Comparison of ENCODE assay signal across 8 mouse cellular contexts in the genomic region with DNA sequence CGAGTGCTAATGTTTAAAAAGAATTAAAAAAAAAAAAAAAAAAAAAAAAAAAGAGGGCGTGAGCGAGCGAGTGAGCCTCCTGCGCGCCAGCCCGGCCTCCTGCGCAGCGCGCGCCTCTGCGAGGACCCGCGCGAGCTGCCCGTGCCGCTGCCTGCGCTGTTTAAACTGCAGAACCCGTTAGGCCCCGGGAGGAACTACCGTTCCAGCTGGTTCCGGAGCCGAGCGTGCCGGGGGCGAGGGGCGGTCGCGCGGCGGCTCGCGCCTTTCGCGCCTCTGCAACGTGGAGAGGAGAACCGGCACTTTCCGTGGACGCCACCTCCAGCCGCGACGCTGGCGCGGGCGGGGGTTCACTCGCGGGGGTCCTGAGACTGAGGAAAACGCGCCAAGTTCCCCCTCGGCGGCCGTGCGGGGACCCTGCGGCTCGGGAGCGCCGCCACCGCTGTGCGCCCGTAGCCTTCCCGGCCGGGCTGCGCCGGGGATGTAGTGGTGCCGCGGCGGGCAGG. TPM values are rescaled to one million over a fixed set of nuclear protein-coding genes. Genes with fewer than 3 reads are reported as not detected.
DNase-seq lines count a peak whose midpoint lies in the region; ATAC-seq and TF ChIP-seq lines count a peak whose summit lies in the region.

A gene (plus strand): TSS at position 243 of the 503 bp plus-strand sequence.

- no peak for TF ChIP-seq CTCF in kidney, adult 2 months (conservative IDR thresholded peaks at IDR 0.05; ENCODE audit: insufficient read depth, insufficient read length, low read depth, low read length)

- WGBS in kidney, adult 2 months: under 1% methylated on average over 67 of the region's 67 CpGs
- WGBS in heart, embryonic 16.5 days: under 1% methylated on average over 67 of the region's 67 CpGs
- WGBS in midbrain, embryonic 10.5 days: under 1% methylated on average over 66 of the region's 67 CpGs
- under 1% methylated on average over 59 of the region's 67 CpGs for WGBS in stomach, embryonic 15.5 days

- peak; percentile 57 for ATAC-seq in erythroblast, adult 5-6 weeks (replicated peaks; ENCODE audit: low FRiP score, poor library complexity, severe bottlenecking)
- ATAC-seq in heart, embryonic 16.5 days (replicated peaks; ENCODE audit: extremely low read depth, insufficient read depth, low FRiP score): peak; percentile 44
- ATAC-seq in stomach, embryonic 15.5 days (ENCODE audit: insufficient read depth, low FRiP score, low read depth): peak; percentile 28

- peaks cover 13% of the 10 kb centered on the region; the same call in 1 of the 2 replicates for H3K4me1 ChIP-seq in kidney, adult 2 months (ENCODE audit: control insufficient read depth, insufficient read depth, low read length)
- H3K4me1 ChIP-seq in heart, embryonic 16.5 days (ENCODE audit: control insufficient read depth, insufficient read depth, low read length): peaks cover 14% of the 10 kb centered on the region
- H3K4me1 ChIP-seq in midbrain, embryonic 10.5 days: peaks cover 25% of the 10 kb centered on the region
- H3K4me1 ChIP-seq in stomach, embryonic 15.5 days: no peaks in the 10 kb centered on the region

- peak within 1 kb of the TSS; percentile 95 for H3K4me3 ChIP-seq in kidney, adult 2 months (ENCODE audit: insufficient read depth, low read depth, low read length)
- H3K4me3 ChIP-seq in heart, embryonic 16.5 days (ENCODE audit: low read length): peak within 1 kb of the TSS; percentile 96
- H3K4me3 ChIP-seq in midbrain, embryonic 10.5 days: peak within 1 kb of the TSS; percentile 97
- H3K4me3 ChIP-seq in stomach, embryonic 15.5 days (replicated peaks): peak within 1 kb of the TSS; percentile 87

- H3K9ac ChIP-seq in heart, embryonic 16.5 days (ENCODE audit: low read length): peak within 1 kb of the TSS; percentile 98
- H3K9ac ChIP-seq in stomach, embryonic 15.5 days: peak within 1 kb of the TSS; percentile 80

- peak within 1 kb of the TSS; percentile 95 for H3K4me2 ChIP-seq in heart, embryonic 16.5 days (ENCODE audit: low read depth, low read length)
- H3K4me2 ChIP-seq in stomach, embryonic 15.5 days: peak within 1 kb of the TSS; percentile 79

- no peak for DNase-seq in kidney, adult 2 months
- no peak for DNase-seq in kidney, adult 11 months
- DNase-seq in adrenal gland, postnatal 10 days: peak; percentile 87
- DNase-seq in layer of hippocampus, postnatal 25 days (ENCODE audit: extremely low spot score in 1 of 2, low spot score in 1 of 2): peak; percentile 71 to 93
- peak; percentile 83 for DNase-seq in midbrain, embryonic 10.5 days (ENCODE audit: low spot score)

- H3K36me3 ChIP-seq in kidney, adult 2 months (ENCODE audit: control insufficient read depth, insufficient read depth, low read length): no peaks in the 10 kb centered on the region
- no peaks in the 10 kb centered on the region for H3K36me3 ChIP-seq in heart, embryonic 16.5 days (ENCODE audit: control insufficient read depth, insufficient read depth)
- peaks cover 14% of the 10 kb centered on the region for H3K36me3 ChIP-seq in midbrain, embryonic 10.5 days
- no peaks in the 10 kb centered on the region for H3K36me3 ChIP-seq in stomach, embryonic 15.5 days

- H3K27ac ChIP-seq in kidney, adult 2 months (ENCODE audit: insufficient read depth, low read depth, low read length): peak within 1 kb of the TSS; percentile 99
- H3K27ac ChIP-seq in heart, embryonic 16.5 days (ENCODE audit: low read length): peak within 1 kb of the TSS; percentile 100
- H3K27ac ChIP-seq in midbrain, embryonic 10.5 days (replicated peaks): peak within 1 kb of the TSS; percentile 99
- H3K27ac ChIP-seq in stomach, embryonic 15.5 days: peak within 1 kb of the TSS; percentile 99

- H3K27me3 ChIP-seq in kidney, adult 2 months (replicated peaks; ENCODE audit: control insufficient read depth, insufficient read depth, low read length): no peaks in the 10 kb centered on the region
- no peaks in the 10 kb centered on the region for H3K27me3 ChIP-seq in heart, embryonic 16.5 days (ENCODE audit: control insufficient read depth, insufficient read depth, low read length)
- no peaks in the 10 kb centered on the region for H3K27me3 ChIP-seq in midbrain, embryonic 10.5 days (ENCODE audit: low read depth, poor library complexity, severe bottlenecking)
- no peaks in the 10 kb centered on the region for H3K27me3 ChIP-seq in stomach, embryonic 15.5 days (replicated peaks)

- 0 out of 2 replicates have a peak, but pooled peaks cover 3% of the 10 kb centered on the region for H3K9me3 ChIP-seq in heart, embryonic 16.5 days (replicated peaks; ENCODE audit: control insufficient read depth, low read length)
- no peaks in the 10 kb centered on the region for H3K9me3 ChIP-seq in midbrain, embryonic 10.5 days (replicated peaks)
- H3K9me3 ChIP-seq in stomach, embryonic 15.5 days: no peaks in the 10 kb centered on the region

- TF ChIP-seq POLR2A in kidney, adult 2 months (IDR thresholded peaks at IDR 0.05; ENCODE audit: low read depth, low read length): no peak

RNA-seq across cellular contexts. Expression of the gene that starts here (rescaled TPM):
- polyA plus RNA-seq in kidney, adult 2 months (2012; rRNA removed): 21.2 and 34.0 TPM in 2 replicates
- 10 to 100 TPM; 37.8 to 42.9 TPM for total RNA-seq in adrenal gland, postnatal 10 days (2021)
- total RNA-seq in erythroblast, adult 5-6 weeks (2015; ENCODE audit: low replicate concordance): 35.9 and 39.0 TPM in 2 replicates
- total RNA-seq in erythroblast, adult 5-6 weeks (2017; ENCODE audit: low replicate concordance): 54.1 and 57.2 TPM in 2 replicates
- polyA plus RNA-seq in heart, embryonic 16.5 days (2015; fragmentation: Nextera tagmentation; extraction: Ambion mirVana): 39.5 and 44.0 TPM in 2 replicates
- total RNA-seq in layer of hippocampus, postnatal 25 days (2021): 10 to 100 TPM; 26.8 to 27.2 TPM
- 103 and 116 TPM in 2 replicates for polyA plus RNA-seq in midbrain, embryonic 10.5 days (2016; fragmentation: Nextera tagmentation; extraction: Ambion mirVana)
- polyA plus RNA-seq in stomach, embryonic 15.5 days (2015; fragmentation: Nextera tagmentation; extraction: Ambion mirVana): 95.1 and 103 TPM in 2 replicates

Comparison
In these comparisons a context has a peak if more than half of its experiments do, and no peak if none do; other contexts are left out.
1. DNase-seq: peak in adrenal gland, postnatal 10 days (single experiment), layer of hippocampus, postnatal 25 days (2 of 2) and midbrain, embryonic 10.5 days (single experiment); none in kidney, adult 2 months (single experiment) and kidney, adult 11 months (single experiment).
2. Peak in every context shown above with its lines, with median percentiles within 50 percentile points of each other: H3K27ac ChIP-seq, H3K4me3 ChIP-seq and ATAC-seq.